21 mouse cellular contexts compared by ENCODE assay signal in genomic region chr9:35048449-35048848, GRCm38 (mm10).
"Had no signal": no experiment of that assay in that cellular context is flagged by ENCODE, and none has a peak within 500 bp of the region (broad histone marks: within the 10 kb centered on the region; RNA-seq: fewer than 3 reads in every experiment).

No protein-coding gene starts in this region.

- H3K27me3 ChIP-seq: kidney, embryonic 15.5 days; limb, embryonic 13.5 days; liver, embryonic 12.5 days; liver, embryonic 15.5 days; lung, embryonic 15.5 days; megakaryocyte, embryonic 14.5 days; midbrain, embryonic 13.5 days; neural tube, embryonic 13.5 days; stomach, embryonic 15.5 days had no signal

- H3K36me3 ChIP-seq: stomach, embryonic 15.5 days had no signal

- H3K4me3 ChIP-seq: kidney, embryonic 15.5 days; limb, embryonic 13.5 days; liver, embryonic 12.5 days; liver, embryonic 15.5 days; lung, embryonic 15.5 days; megakaryocyte, embryonic 14.5 days; midbrain, embryonic 10.5 days; midbrain, embryonic 13.5 days; myocyte; neural tube, embryonic 13.5 days; stomach, embryonic 15.5 days had no signal

- H3K27ac ChIP-seq: kidney, embryonic 15.5 days; limb, embryonic 13.5 days; liver, embryonic 12.5 days; liver, embryonic 15.5 days; lung, embryonic 15.5 days; midbrain, embryonic 10.5 days; midbrain, embryonic 13.5 days; neural tube, embryonic 13.5 days; stomach, embryonic 15.5 days had no signal

- DNase-seq: kidney, postnatal 14 days; kidney, postnatal 4 days; left cerebral cortex, postnatal 4 days; liver; lung, adult 18-20 months; lung, postnatal 10 days; lung, postnatal 36 days; retina, postnatal 1 day; spleen, adult 18-20 months; thymus, postnatal 25 days had no signal
